Mouse (Mus musculus) C2C12 (cell line): Measurements from ENCODE around the gene Sppl2c. TPM values are rescaled to one million over a fixed set of nuclear protein-coding genes. Genes with fewer than 3 reads are reported as not detected.
A peak's percentile ranks its signal among the peaks of the same experiment; 100 is the strongest.

Source experiments
- H3K27me3 ChIP-seq: one replicate; pipeline ENCODE4 v1.6.1; 2011; ENCODE audit not compliant: control insufficient read depth, insufficient read depth, insufficient read length
- H3K36me3 ChIP-seq: one replicate; pipeline ENCODE4 v1.6.1; 2011; ENCODE audit not compliant: control insufficient read depth, insufficient read depth
- H3K4me3 ChIP-seq: one replicate; pipeline ENCODE4 v1.5.1; 2011; ENCODE audit warnings: mild to moderate bottlenecking, control low read depth; ENCODE audit not compliant: poor library complexity, insufficient read depth, severe bottlenecking
- H3K79me2 ChIP-seq: one replicate; pipeline ENCODE4 v1.6.1; 2011; ENCODE audit not compliant: control insufficient read depth, insufficient read depth
- H3K79me3 ChIP-seq: one replicate; pipeline ENCODE4 v1.6.1; 2011; ENCODE audit warnings: low read depth, control low read depth
- H3ac ChIP-seq: one replicate; pipeline ENCODE3; 2011; ENCODE audit warnings: low read depth; ENCODE audit not compliant: control insufficient read depth, insufficient read length
- CEBPB ChIP-seq: IDR thresholded peaks from one replicate; pipeline ENCODE4 v1.6.1; 2011; ENCODE audit warnings: low read depth, mild to moderate bottlenecking, control low read depth, moderate library complexity
- CTCF ChIP-seq: IDR thresholded peaks from one replicate; pipeline ENCODE4 v1.5.1; 2011; ENCODE audit not compliant: control insufficient read depth, insufficient read depth, insufficient read length
- FOSL1 ChIP-seq: IDR thresholded peaks from one replicate; pipeline ENCODE4 v1.8.0; 2011; ENCODE audit warnings: mild to moderate bottlenecking, low read length; ENCODE audit not compliant: poor library complexity, insufficient read depth, severe bottlenecking
- MAX ChIP-seq: IDR thresholded peaks from one replicate; pipeline ENCODE4 v1.6.1; 2011; ENCODE audit warnings: mild to moderate bottlenecking, control low read depth
- MYOD1 ChIP-seq: IDR thresholded peaks from one replicate; pipeline ENCODE4 v1.6.1; 2011; ENCODE audit warnings: low read depth; ENCODE audit not compliant: control insufficient read depth, insufficient read length
- MYOG ChIP-seq: IDR thresholded peaks from one replicate; pipeline ENCODE4 v1.6.1; 2011; ENCODE audit not compliant: control insufficient read depth, insufficient read length; ENCODE audit errors: extremely low read depth
- USF1 ChIP-seq: IDR thresholded peaks from one replicate; pipeline ENCODE4 v1.6.1; 2011; ENCODE audit warnings: low read depth, mild to moderate bottlenecking, control low read depth, moderate library complexity
- polyA plus RNA-seq: library from polyadenylated mRNA; unstranded; fragments of >200 nt; fragmentation: generic; extraction: Trizol; gene quantifications from one replicate; pipeline ENCODE4 v1.2.1, GENCODE M21; 2012; ENCODE audit warnings: missing spikeins

Sppl2c gene
- polyA plus RNA-seq, 1 experiment: not detected

GRCm38 (mm10) chr11:104186837-104187150 lies 667 bp downstream of the Sppl2c start:
- no peak for TF ChIP-seq CEBPB
- TF ChIP-seq MAX: no peak
- TF ChIP-seq USF1: no peak
- no peak for TF ChIP-seq MYOG
- TF ChIP-seq MYOD1: no peak
- no peak for TF ChIP-seq FOSL1
- TF ChIP-seq CTCF: no peak
- Histone ChIP-seq H3ac (no peak overlapping the region), H3K4me3 (no peak overlapping the region), H3K79me2 (no peaks in the 10 kb centered on the region), H3K27me3 (peaks cover 4% of the 10 kb centered on the region), H3K79me3 (no peaks in the 10 kb centered on the region), H3K36me3 (no peaks in the 10 kb centered on the region)

GRCm38 (mm10) chr11:104187766-104188165 lies 1.6 kb downstream of the Sppl2c start:
- TF ChIP-seq USF1 (no peak), FOSL1 (no peak), CEBPB (no peak), MYOG (no peak), MYOD1 (no peak), CTCF (no peak), MAX (no peak)

GRCm38 (mm10) chr11:104190008-104190407 lies 3.9 kb downstream of the Sppl2c start:
- Histone ChIP-seq H3K4me3 (no peak overlapping the region), H3K79me3 (no peaks in the 10 kb centered on the region), H3K36me3 (no peaks in the 10 kb centered on the region), H3K79me2 (no peaks in the 10 kb centered on the region), H3ac (no peak overlapping the region), H3K27me3 (peaks cover 4% of the 10 kb centered on the region)
- no peak for TF ChIP-seq USF1
- no peak for TF ChIP-seq MAX
- TF ChIP-seq CEBPB: no peak
- no peak for TF ChIP-seq CTCF
- TF ChIP-seq MYOG: no peak
- TF ChIP-seq MYOD1: no peak
- no peak for TF ChIP-seq FOSL1

More at GRCm38 (mm10) chr11:104187766-104188165, 1.6 kb downstream of the Sppl2c start:
- H3K79me3 ChIP-seq: no peaks in the 10 kb centered on the region
- no peaks in the 10 kb centered on the region for H3K36me3 ChIP-seq
- no peak overlapping the region for H3ac ChIP-seq
- H3K27me3 ChIP-seq: peaks cover 4% of the 10 kb centered on the region
- no peaks in the 10 kb centered on the region for H3K79me2 ChIP-seq
- H3K4me3 ChIP-seq: no peak overlapping the region

GRCm38 (mm10) chr11:104195382-104195781 lies 9.3 kb downstream of the Sppl2c start:
- no peaks in the 10 kb centered on the region for H3K36me3 ChIP-seq
- no peak for TF ChIP-seq MYOG
- TF ChIP-seq CTCF: no peak
- no peak for TF ChIP-seq MYOD1
- no peak for TF ChIP-seq USF1
- no peak for TF ChIP-seq MAX
- no peak for TF ChIP-seq CEBPB
- no peak for TF ChIP-seq FOSL1
- H3K79me2 ChIP-seq: no peaks in the 10 kb centered on the region
- no peak overlapping the region for H3K4me3 ChIP-seq
- no peaks in the 10 kb centered on the region for H3K27me3 ChIP-seq
- no peaks in the 10 kb centered on the region for H3K79me3 ChIP-seq
- H3ac ChIP-seq: no peak overlapping the region

GRCm38 (mm10) chr11:104195791-104196190 lies 9.7 kb downstream of the Sppl2c start:
- H3ac ChIP-seq: no peak overlapping the region
- no peaks in the 10 kb centered on the region for H3K27me3 ChIP-seq
- TF ChIP-seq MYOD1 (peak; percentile 1), USF1 (no peak), CTCF (peak; percentile 67)
- no peaks in the 10 kb centered on the region for H3K79me2 ChIP-seq
- H3K79me3 ChIP-seq: no peaks in the 10 kb centered on the region
- H3K36me3 ChIP-seq: no peaks in the 10 kb centered on the region
- no peak overlapping the region for H3K4me3 ChIP-seq

- no peak for TF ChIP-seq MYOD1
- no peak for TF ChIP-seq CTCF
- TF ChIP-seq CEBPB: no peak
- TF ChIP-seq MAX: no peak
- TF ChIP-seq MYOG: no peak
- no peak for TF ChIP-seq USF1
- TF ChIP-seq FOSL1: no peak
- no peaks in the 10 kb centered on the region for H3K27me3 ChIP-seq
- H3K36me3 ChIP-seq: no peaks in the 10 kb centered on the region
- H3K79me3 ChIP-seq: no peaks in the 10 kb centered on the region
- no peaks in the 10 kb centered on the region for H3K79me2 ChIP-seq
- no peak overlapping the region for H3ac ChIP-seq
- H3K4me3 ChIP-seq: no peak overlapping the region
Observed at GRCm38 (mm10) chr11:104197861-104198260, 11.7 kb downstream of the Sppl2c start.
